Mouse (Mus musculus) neural tube, embryonic 15.5 days (tissue): ENCODE measurements around the gene Cutal. TPM values are rescaled to one million over a fixed set of nuclear protein-coding genes. Genes with fewer than 3 reads are reported as not detected.
A peak's percentile ranks its signal among the peaks of the same experiment; 100 is the strongest.

Source experiments
- ATAC-seq: fragments of 200-750 bp; cut with Nextera tagmentation; 2 replicates; pipeline ENCODE4 v1.8.0; 2017; ENCODE audit warnings: mild to moderate bottlenecking, moderate TSS enrichment, moderate library complexity; ENCODE audit not compliant: low FRiP score
- H3K27ac ChIP-seq: fragments of 300-500 bp; sonication (generic); replicated peaks from 2 replicates; pipeline ENCODE4 v1.5.1; 2015; ENCODE audit warnings: mild to moderate bottlenecking, inconsistent platforms
- H3K27me3 ChIP-seq: fragments of 300-500 bp; sonication (generic); replicated peaks from 2 replicates; pipeline ENCODE4 v1.6.1; 2015; ENCODE audit warnings: inconsistent platforms
- H3K36me3 ChIP-seq: fragments of 300-500 bp; sonication (generic); 2 replicates; pipeline ENCODE4 v1.6.1; 2015; ENCODE audit warnings: inconsistent platforms
- H3K4me1 ChIP-seq: fragments of 300-500 bp; sonication (generic); 2 replicates; pipeline ENCODE4 v1.6.1; 2015; ENCODE audit warnings: inconsistent platforms
- H3K4me2 ChIP-seq: fragments of 300-500 bp; sonication (generic); 2 replicates; pipeline ENCODE4 v1.6.1; 2015; ENCODE audit warnings: inconsistent platforms, mild to moderate bottlenecking, moderate library complexity
- H3K4me3 ChIP-seq: fragments of 300-500 bp; sonication (generic); replicated peaks from 2 replicates; pipeline ENCODE4 v1.5.1; 2015; ENCODE audit warnings: mild to moderate bottlenecking, inconsistent platforms
- H3K9ac ChIP-seq: fragments of 300-500 bp; sonication (generic); replicated peaks from 2 replicates; pipeline ENCODE4 v1.6.1; 2015; ENCODE audit warnings: mild to moderate bottlenecking, inconsistent platforms
- H3K9me3 ChIP-seq: fragments of 300-500 bp; sonication (generic); replicated peaks from 2 replicates; pipeline ENCODE4 v1.6.1; 2016; ENCODE audit warnings: inconsistent platforms
- WGBS: fragments of 180-500 bp; shearing (Covaris S2); methylation state at CpG from one replicate; pipeline ENCODE4 v1.1.7; 2015; ENCODE audit warnings: mixed read lengths; 5-methylcytosine and 5-hydroxymethylcytosine counted together
- polyA plus RNA-seq: library from polyadenylated mRNA; unstranded; fragments of >200 nt; fragmentation: Nextera tagmentation; extraction: Ambion mirVana; gene quantifications from 2 replicates; pipeline ENCODE4 v1.2.1, GENCODE M21; 2015

The Cutal gene
- polyA plus RNA-seq, 1 experiment from 2014 or later, result 0.32 TPM

DNA sequence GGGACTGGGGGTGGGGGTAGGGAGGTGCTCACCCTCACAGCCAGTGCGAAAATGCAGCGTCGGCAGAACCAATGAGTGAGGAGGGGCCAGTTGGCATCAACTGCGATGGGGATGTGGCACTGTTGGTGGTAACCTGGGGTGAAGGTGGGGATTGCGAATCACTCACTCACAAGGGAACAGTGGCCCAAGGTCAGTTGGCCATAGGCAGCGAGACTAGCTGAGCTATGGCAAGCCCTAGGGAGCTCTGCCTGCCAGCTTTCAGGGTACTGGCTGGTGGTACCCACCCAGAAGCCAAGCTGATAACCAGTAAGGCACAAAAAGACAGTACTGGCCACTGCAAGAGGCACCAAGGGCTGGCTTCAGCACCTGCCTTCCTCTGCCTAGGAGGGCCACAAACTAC, 32.2 kb downstream of the Cutal start:
- H3K4me2 ChIP-seq, result no peak overlapping the region
- WGBS, result 66% methylated on average over 6 of the region's 6 CpGs
- ATAC-seq, result no peak

DNA sequence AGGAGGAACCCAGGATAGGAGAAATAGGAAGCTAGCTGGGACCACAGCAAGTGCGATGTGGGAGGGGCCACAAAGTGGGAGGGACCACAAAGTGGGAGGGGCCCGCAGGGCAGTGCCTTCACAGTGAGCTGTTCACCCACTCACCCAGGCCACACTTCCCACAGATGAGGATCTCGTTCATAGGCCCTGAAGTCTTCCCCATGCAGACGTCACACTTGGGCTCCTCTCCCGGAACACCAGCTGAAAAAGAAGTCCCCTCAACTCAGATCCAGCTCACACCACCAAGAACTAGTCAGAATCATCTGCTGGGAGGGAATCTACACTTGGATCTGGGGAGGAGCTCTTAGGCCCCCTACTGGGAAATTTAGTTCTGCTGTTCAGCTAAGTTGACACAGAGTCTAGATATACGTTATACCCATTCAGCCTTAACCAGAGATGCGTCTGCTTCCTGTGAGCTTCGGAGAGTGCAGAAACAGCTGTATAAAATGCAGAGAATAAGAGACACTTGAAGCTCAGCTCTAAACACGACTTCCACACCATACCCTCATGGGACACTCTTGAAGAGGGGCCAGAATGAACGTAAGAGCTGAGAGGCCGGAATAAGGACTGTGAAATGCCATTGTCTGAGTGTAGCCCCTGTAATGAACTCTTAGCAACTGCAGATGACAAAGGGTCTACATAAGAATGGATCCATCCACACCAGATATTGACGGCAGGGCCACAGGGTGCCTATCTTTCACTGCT, 32.8 kb downstream of the Cutal start:
- H3K9me3 ChIP-seq, result no peaks in the 10 kb centered on the region
- H3K36me3 ChIP-seq, result no peaks in the 10 kb centered on the region
- no peak overlapping the region for H3K9ac ChIP-seq
- H3K27me3 ChIP-seq, result peaks cover 10% of the 10 kb centered on the region
- peaks cover 18% of the 10 kb centered on the region for H3K4me1 ChIP-seq
- H3K4me3 ChIP-seq, result no peak overlapping the region
- WGBS, result 42% methylated on average over 12 of the region's 12 CpGs
- ATAC-seq, result no peak
- H3K27ac ChIP-seq, result no peak overlapping the region
- H3K4me2 ChIP-seq, result no peak overlapping the region

More for the DNA sequence above, 32.2 kb downstream of the Cutal start:
- Histone ChIP-seq H3K4me3 (no peak overlapping the region), H3K4me1 (peaks cover 18% of the 10 kb centered on the region), H3K27ac (no peak overlapping the region), H3K9me3 (no peaks in the 10 kb centered on the region), H3K9ac (no peak overlapping the region), H3K27me3 (peaks cover 4% of the 10 kb centered on the region), H3K36me3 (no peaks in the 10 kb centered on the region)

DNA sequence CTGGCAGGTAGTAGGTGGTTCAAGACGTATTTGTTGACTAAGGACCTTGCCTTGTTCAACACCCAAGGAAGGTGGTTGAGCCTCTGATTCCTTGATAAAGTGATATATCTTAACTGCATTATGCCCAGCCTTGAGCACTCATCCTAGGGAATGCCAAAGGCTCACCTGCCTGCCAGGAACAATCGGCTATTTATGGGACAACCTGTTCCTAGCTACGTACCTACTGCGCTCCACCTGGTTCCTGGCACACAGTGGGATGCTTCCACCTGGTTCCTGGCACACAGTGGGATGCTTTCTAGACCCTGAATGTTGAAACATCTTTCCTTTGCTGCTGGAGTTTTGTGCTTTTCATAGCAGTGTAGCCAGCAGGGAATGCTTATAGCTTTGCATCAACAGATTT, 35.5 kb downstream of the Cutal start:
- H3K4me3 ChIP-seq, result no peak overlapping the region
- 88% methylated on average over 4 of the region's 4 CpGs for WGBS
- H3K4me1 ChIP-seq, result peaks cover 24% of the 10 kb centered on the region
- ATAC-seq, result no peak
- no peaks in the 10 kb centered on the region for H3K36me3 ChIP-seq
- peaks cover 32% of the 10 kb centered on the region for H3K27me3 ChIP-seq
- no peaks in the 10 kb centered on the region for H3K9me3 ChIP-seq
- H3K9ac ChIP-seq, result no peak overlapping the region
- H3K4me2 ChIP-seq, result no peak overlapping the region
- H3K27ac ChIP-seq, result no peak overlapping the region

DNA sequence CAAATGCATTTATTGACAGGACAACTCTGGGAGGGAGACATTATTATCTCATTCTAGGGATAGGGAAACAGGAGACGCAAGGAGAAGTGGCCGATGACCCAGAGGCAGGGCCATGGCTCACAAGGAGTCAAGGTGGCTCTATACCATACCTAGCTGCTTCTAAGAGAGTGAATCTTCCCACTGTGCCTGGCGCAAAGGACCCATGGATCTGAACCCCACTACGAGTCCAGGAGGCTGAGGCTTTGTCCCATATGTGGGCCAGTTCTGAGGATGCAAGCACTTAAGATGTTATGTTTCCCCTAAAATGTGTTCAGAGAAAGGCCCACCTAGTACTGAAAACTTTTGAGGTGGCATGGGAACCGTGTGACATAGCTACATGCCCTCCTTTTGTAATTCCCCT, 37.7 kb downstream of the Cutal start:
- H3K4me3 ChIP-seq, result no peak overlapping the region
- peaks cover 41% of the 10 kb centered on the region for H3K27me3 ChIP-seq
- no peak overlapping the region for H3K27ac ChIP-seq
- H3K36me3 ChIP-seq, result no peaks in the 10 kb centered on the region
- H3K9ac ChIP-seq, result no peak overlapping the region
- no peak for ATAC-seq
- WGBS, result 85% methylated on average over 5 of the region's 5 CpGs
- H3K4me2 ChIP-seq, result no peak overlapping the region
- H3K9me3 ChIP-seq, result no peaks in the 10 kb centered on the region
- peaks cover 19% of the 10 kb centered on the region for H3K4me1 ChIP-seq

DNA sequence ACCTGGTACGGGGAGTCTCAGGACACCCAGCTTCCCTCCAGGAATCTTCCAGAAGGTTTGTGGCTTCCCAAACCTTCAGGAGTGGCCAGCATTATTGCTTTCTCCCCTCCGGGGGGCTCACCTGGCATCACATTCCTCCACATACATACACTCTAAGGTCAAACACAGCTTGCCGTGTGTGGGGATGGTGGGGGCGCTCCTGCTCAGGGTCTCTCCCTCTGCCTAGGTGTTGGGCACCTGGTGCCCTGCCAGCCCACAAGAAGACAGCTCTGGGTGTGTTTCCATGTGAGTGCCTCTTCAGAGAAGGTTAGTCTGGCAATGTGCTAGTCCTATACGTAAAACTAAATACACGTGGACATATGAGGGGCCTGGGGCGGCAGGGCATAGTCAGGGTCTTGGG, 38.4 kb downstream of the Cutal start:
- 43% methylated on average over 7 of the region's 7 CpGs for WGBS
- H3K36me3 ChIP-seq, result no peaks in the 10 kb centered on the region
- H3K27ac ChIP-seq, result no peak overlapping the region
- H3K9me3 ChIP-seq, result no peaks in the 10 kb centered on the region
- no peak for ATAC-seq
- peaks cover 19% of the 10 kb centered on the region for H3K4me1 ChIP-seq
- H3K9ac ChIP-seq, result no peak overlapping the region
- H3K4me2 ChIP-seq, result peak overlapping the region; percentile 96
- H3K27me3 ChIP-seq, result peaks cover 41% of the 10 kb centered on the region
- peak overlapping the region; percentile 53 for H3K4me3 ChIP-seq

DNA sequence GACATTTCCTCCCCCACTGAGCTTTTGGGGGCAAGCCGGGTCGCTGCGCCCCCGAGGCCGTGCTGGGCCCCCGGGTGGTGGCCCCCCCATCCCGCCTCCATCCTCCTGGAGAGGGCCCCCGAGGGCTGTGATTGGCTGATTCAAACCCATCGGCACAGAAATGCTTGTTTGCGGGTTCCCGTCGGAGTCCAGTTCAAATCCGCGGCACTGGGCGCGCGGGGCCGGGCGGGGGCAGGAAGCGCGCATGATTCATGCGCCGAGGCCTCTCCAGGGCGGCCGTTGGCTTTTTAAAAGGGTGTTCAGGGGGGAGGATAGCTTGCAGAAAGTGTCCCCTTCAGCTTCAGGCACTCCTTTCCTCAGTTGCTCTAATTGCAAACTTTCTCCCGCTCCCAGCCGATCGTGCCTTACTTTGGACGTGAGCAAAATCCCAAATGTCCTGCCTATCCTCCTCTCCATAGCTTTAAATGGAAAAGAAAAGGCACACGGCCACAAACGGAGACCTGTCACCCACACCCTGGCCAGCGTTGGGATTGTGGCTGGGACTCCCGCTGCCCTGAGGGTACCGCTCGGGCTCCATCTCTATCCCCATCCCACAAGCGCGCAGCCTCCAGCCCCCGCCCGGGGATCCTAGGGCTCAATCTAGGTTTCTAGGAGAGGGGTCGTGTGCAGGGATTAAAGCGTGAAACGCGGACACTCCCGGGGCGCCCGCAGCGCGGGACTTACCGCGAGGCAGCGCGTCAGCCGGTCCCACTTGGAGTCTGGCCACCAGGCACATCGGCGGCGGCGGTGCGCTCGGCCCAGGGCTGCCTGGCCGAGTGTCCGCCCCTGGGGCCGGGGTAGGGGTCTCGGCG, 39.2 kb downstream of the Cutal start, which contains the start of gene Phf19:
Gene Phf19 (minus strand): TSS at position 809 of the 851 bp plus-strand sequence.
- Histone ChIP-seq H3K27me3 (peaks cover 41% of the 10 kb centered on the region), H3K27ac (no peak within 1 kb of the TSS), H3K4me1 (peaks cover 19% of the 10 kb centered on the region), H3K9me3 (no peaks in the 10 kb centered on the region), H3K36me3 (no peaks in the 10 kb centered on the region), H3K9ac (peak within 1 kb of the TSS; percentile 45), H3K4me3 (peak within 1 kb of the TSS; percentile 53), H3K4me2 (peak within 1 kb of the TSS; percentile 96)
- under 1% methylated on average over 53 of the region's 64 CpGs for WGBS
- ATAC-seq, result peak; percentile 7; the same call in 1 of the 2 replicates

DNA sequence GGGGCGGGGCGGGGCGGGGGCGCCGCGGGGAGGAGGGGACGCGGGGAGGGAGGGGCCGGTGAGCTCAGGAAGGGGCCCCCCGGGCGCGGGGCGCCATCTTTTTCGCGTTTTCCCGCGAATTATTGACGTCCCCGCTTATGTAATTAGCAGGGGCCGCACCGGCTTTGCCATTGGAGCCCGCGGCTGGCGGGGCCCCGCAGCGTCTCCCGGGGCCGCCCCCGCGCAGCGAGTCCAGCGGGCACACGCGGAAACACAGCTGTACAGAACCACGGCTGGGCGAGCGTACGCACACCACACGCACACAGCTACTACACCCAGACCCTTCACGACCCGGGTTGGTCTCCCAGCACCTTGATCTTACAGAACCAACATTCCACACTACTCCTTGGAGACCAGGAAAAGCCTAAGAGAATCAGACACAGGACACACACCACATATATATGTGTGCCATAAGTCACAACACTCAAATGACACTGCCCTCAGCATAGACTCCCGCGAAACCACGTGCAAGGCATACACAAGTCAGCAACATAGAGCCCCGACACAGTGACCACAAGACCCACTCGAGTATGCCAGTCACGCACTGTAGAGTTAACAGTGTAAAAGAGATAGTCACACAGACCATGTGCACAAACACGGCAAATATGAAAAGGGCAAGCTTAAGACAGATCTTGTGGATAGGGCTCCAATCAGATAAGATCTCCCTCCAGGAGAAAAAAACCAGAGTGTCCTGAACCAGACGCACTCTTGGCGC, 40.0 kb downstream of the Cutal start:
- peak overlapping the region; percentile 96 for H3K4me2 ChIP-seq
- H3K27me3 ChIP-seq, result peaks cover 41% of the 10 kb centered on the region
- peak overlapping the region; percentile 53 for H3K4me3 ChIP-seq
- 2% methylated on average over 40 of the region's 50 CpGs for WGBS
- no peaks in the 10 kb centered on the region for H3K36me3 ChIP-seq
- H3K9me3 ChIP-seq, result no peaks in the 10 kb centered on the region
- ATAC-seq, result peak; percentile 76
- no peak overlapping the region for H3K27ac ChIP-seq
- peaks cover 19% of the 10 kb centered on the region for H3K4me1 ChIP-seq
- peak overlapping the region; percentile 45 for H3K9ac ChIP-seq

DNA sequence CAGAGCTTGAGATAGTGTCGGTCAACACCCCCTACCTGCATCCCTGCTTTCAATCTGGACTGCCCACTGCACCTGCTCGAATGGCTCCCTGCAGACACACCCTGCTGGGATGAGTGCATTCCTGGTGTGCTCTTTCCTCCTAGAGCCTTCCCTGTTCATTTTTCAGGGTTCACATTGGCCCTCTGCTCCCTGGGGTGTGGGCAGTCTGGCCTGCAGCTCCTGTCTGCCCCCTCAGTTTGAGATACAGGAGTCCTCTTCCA, 40.6 kb downstream of the Cutal start:
- Histone ChIP-seq H3K27ac (no peak overlapping the region), H3K9ac (no peak overlapping the region), H3K36me3 (no peaks in the 10 kb centered on the region), H3K4me2 (peak overlapping the region; percentile 96), H3K9me3 (no peaks in the 10 kb centered on the region), H3K27me3 (peaks cover 41% of the 10 kb centered on the region), H3K4me3 (no peak overlapping the region), H3K4me1 (peaks cover 19% of the 10 kb centered on the region)
- ATAC-seq, result 0 out of 2 replicates have a peak, but pooled peaks have one; percentile 12
- 23% methylated on average over 2 of the region's 2 CpGs for WGBS

DNA sequence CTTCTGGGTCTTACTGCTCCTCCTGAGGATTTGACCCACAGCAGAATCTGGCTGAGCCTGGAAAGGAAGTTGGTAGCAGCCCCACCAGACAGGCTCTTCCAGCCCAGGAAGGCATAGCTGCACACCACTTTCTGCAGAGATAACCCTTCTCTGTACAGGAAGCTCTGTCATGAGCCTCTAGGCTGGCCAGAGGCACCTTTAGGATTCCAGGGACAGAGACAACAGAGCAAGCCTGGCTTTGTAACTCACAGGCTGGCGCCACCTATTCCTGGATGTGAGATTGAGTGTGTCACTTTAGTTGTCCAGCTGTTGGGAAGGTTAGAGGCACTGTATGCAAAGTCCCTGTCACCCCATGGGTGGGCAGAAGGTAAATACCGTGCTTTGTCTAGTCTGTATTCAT, 40.9 kb downstream of the Cutal start:
- peaks cover 19% of the 10 kb centered on the region for H3K4me1 ChIP-seq
- WGBS, result 53% methylated on average over 2 of the region's 2 CpGs
- H3K27ac ChIP-seq, result no peak overlapping the region
- H3K9ac ChIP-seq, result no peak overlapping the region
- H3K4me2 ChIP-seq, result peak overlapping the region; percentile 96
- H3K27me3 ChIP-seq, result peaks cover 41% of the 10 kb centered on the region
- ATAC-seq, result no peak
- no peaks in the 10 kb centered on the region for H3K36me3 ChIP-seq
- no peak overlapping the region for H3K4me3 ChIP-seq
- no peaks in the 10 kb centered on the region for H3K9me3 ChIP-seq

DNA sequence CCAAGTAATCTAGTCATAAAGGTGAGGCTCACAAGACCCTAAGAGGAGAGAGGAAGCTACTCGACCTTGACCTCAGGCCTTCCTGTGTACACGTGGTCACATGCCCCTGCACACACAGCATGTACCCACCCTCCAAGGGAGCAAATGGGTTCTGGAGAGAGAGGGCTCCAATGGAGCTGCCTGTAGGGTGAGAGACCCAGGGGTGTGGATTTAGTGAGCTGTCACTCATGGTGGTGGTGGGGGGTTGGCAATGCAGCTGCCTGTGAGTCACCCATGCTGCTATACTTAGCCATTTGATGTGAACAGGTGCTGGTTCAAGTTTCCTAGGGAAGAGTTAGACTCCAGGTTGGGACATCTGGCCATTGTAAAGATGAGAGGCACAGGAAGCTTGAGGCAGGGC, 45.9 kb downstream of the Cutal start:
- Histone ChIP-seq H3K27me3 (peaks cover 5% of the 10 kb centered on the region), H3K4me2 (no peak overlapping the region), H3K27ac (no peak overlapping the region), H3K9me3 (no peaks in the 10 kb centered on the region), H3K4me1 (no peaks in the 10 kb centered on the region), H3K36me3 (no peaks in the 10 kb centered on the region), H3K9ac (no peak overlapping the region), H3K4me3 (no peak overlapping the region)
- WGBS, result 66% methylated on average over 2 of the region's 2 CpGs
- no peak for ATAC-seq

DNA sequence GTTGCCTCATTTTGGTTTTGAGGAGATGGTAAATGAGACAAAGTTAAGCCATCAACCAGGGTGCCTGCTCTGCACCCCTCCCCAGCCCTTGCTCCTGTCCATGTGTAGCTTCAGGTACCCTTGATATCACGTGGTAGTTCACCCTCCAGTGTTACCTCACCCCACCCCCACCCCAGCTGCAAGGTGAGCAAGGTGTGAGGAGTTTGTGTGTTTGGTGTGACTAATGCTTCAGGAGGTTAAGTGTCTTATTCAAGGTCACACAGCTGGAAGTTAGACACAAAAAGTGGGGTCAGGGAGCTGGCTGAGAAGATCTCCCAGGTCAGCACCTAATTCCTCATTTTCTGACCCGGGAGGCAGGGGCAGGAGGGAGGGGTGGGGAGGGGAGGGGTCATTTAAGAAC, 48.5 kb downstream of the Cutal start:
- no peak for ATAC-seq
- WGBS, result 15% methylated on average over 2 of the region's 2 CpGs
- H3K4me3 ChIP-seq, result no peak overlapping the region
- H3K4me2 ChIP-seq, result no peak overlapping the region
- no peaks in the 10 kb centered on the region for H3K9me3 ChIP-seq
- H3K27ac ChIP-seq, result no peak overlapping the region
- no peaks in the 10 kb centered on the region for H3K4me1 ChIP-seq
- no peaks in the 10 kb centered on the region for H3K36me3 ChIP-seq
- H3K27me3 ChIP-seq, result no peaks in the 10 kb centered on the region; the same call in 1 of the 2 replicates
- H3K9ac ChIP-seq, result no peak overlapping the region
